Mouse (Mus musculus) bone marrow macrophage, adult 2 months (primary cell): ENCODE measurements around the gene Myo1c. TPM values are rescaled to one million over a fixed set of nuclear protein-coding genes. Genes with fewer than 3 reads are reported as not detected.

Experiments
- H3K27ac ChIP-seq: 2 replicates; pipeline ENCODE4 v1.5.1; 2012; ENCODE audit warnings: low read depth, low read length; ENCODE audit not compliant: insufficient read depth
- H3K4me1 ChIP-seq: 2 replicates; pipeline ENCODE4 v1.6.1; 2012; ENCODE audit warnings: low read length; ENCODE audit not compliant: control insufficient read depth, insufficient read depth
- H3K4me3 ChIP-seq: 2 replicates; pipeline ENCODE4 v1.5.1; 2012; ENCODE audit warnings: mild to moderate bottlenecking, low read length, moderate library complexity; ENCODE audit not compliant: insufficient read depth
- CTCF ChIP-seq: IDR thresholded peaks from 2 replicates; pipeline ENCODE4 v1.5.1; 2012; ENCODE audit warnings: low read depth, mild to moderate bottlenecking, low read length, moderate library complexity
- POLR2A ChIP-seq: IDR thresholded peaks from 2 replicates; pipeline ENCODE4 v1.6.1; 2012; ENCODE audit warnings: mild to moderate bottlenecking, low read depth, low read length, borderline replicate concordance
- polyA plus RNA-seq: library from polyadenylated mRNA; stranded (reverse); fragments of >200 nt; gene quantifications from 2 replicates; pipeline ENCODE4 v1.2.4, GENCODE M21; 2012; ENCODE audit not compliant: missing spikeins, insufficient read depth, insufficient read length

The Myo1c gene
- polyA plus RNA-seq, 1 experiment: 90.4 TPM

DNA sequence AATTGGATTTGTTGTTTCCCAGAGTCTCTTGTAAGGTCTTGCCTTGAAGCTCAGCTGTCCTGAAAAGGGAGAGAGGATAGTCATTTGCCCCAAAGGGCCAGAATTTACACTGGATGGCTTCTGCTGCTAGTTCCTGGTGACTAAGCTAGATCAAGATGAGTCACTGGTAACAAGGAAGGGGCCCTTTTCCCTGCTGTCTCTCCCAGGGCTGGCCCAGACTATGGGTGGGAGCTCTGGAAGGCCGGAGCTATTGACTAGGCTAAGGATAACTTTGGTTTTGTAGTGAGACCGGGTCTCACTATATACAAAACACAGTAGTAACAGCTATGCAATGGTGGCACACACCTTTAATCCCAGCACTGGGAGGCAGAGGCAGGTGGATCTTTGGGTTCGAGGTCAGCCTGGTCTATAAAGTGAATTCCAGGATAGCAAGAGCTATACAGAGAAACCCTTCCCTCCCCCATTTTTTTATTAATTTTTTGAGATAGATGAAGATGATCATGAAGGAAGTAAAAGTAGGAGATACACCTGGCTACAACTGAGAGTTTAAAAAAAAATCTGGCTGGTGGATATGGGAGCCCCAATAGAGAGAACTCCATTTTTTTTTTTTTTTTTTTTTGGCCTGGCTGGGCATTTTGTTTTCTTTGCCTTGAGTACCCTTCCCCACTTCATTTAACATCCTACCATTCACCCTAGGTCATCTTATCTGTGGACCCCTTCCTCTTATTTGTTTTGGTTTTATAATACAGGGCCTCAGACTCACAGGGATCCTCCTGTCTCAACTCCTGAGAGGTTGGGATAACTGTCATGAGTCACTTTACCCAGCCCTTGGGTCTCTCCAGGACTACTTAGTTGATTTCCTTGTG, 27.8 kb downstream of the Myo1c start:
- peaks cover 22% of the 10 kb centered on the region for H3K4me1 ChIP-seq
- H3K27ac ChIP-seq: peak overlapping the region; percentile 65
- TF ChIP-seq CTCF (no peak), POLR2A (no peak)
- peak overlapping the region; percentile 75 for H3K4me3 ChIP-seq

GRCm38 (mm10) chr11:75678747-75679438, 28.6 kb downstream of the Myo1c start, which contains the start of gene Crk:
Gene Crk, plus strand, starts transcription at chr11:75679259.
- TF ChIP-seq CTCF (no peak), POLR2A (no peak)
- Histone ChIP-seq H3K4me3 (peak within 1 kb of the TSS; percentile 94), H3K27ac (peak within 1 kb of the TSS; percentile 88), H3K4me1 (peaks cover 22% of the 10 kb centered on the region)

- Histone ChIP-seq H3K27ac (peak overlapping the region; percentile 88), H3K4me1 (peaks cover 24% of the 10 kb centered on the region), H3K4me3 (peak overlapping the region; percentile 94)
- TF ChIP-seq CTCF: 0 out of 2 replicates have a peak, but pooled peaks have one; percentile 2
- TF ChIP-seq POLR2A: no peak
Observed at GRCm38 (mm10) chr11:75679439-75680171, 29.3 kb downstream of the Myo1c start.

DNA sequence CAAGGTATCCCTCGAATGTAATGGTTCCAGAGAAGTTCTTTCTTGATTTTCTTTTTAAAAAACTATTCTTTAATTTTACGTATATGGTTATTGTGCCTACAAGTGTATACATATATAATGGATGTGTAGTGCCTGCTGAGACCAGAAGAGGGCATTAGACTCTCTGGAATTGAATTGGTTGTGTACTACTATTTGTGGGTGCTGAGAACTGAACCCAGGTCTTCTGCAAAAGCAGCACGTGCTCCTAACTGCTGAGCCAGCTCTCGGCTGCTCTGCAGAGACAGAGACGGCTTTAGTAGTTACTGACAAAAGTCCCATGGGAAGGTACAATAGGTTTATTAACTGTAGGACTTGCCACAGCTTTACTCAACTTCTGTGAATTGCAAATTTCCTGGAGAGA, 34.2 kb downstream of the Myo1c start:
- peaks cover 19% of the 10 kb centered on the region for H3K4me1 ChIP-seq
- no peak overlapping the region for H3K27ac ChIP-seq
- no peak for TF ChIP-seq POLR2A
- TF ChIP-seq CTCF: no peak
- no peak overlapping the region for H3K4me3 ChIP-seq

DNA sequence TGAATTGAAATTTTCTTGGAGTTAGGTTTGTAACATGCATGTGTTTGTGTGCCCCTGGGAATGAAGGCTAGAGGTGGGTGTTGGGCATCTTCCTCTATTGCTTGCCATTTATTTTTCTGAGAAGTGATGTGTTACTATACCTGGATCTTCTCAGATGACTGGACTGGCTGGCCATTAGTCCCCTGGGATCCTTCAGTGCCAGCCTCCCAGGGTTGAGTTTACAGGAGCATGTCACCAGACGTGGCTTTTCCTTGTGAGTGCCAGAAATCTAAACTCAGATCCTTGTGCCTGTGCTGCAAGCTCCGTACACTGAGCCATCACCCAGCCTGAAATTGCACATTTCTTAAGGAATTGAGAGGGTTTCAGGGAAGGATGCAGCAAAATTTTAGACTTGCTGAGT, 34.7 kb downstream of the Myo1c start:
- Histone ChIP-seq H3K4me1 (peaks cover 19% of the 10 kb centered on the region), H3K4me3 (no peak overlapping the region), H3K27ac (no peak overlapping the region)
- TF ChIP-seq CTCF: no peak
- no peak for TF ChIP-seq POLR2A

DNA sequence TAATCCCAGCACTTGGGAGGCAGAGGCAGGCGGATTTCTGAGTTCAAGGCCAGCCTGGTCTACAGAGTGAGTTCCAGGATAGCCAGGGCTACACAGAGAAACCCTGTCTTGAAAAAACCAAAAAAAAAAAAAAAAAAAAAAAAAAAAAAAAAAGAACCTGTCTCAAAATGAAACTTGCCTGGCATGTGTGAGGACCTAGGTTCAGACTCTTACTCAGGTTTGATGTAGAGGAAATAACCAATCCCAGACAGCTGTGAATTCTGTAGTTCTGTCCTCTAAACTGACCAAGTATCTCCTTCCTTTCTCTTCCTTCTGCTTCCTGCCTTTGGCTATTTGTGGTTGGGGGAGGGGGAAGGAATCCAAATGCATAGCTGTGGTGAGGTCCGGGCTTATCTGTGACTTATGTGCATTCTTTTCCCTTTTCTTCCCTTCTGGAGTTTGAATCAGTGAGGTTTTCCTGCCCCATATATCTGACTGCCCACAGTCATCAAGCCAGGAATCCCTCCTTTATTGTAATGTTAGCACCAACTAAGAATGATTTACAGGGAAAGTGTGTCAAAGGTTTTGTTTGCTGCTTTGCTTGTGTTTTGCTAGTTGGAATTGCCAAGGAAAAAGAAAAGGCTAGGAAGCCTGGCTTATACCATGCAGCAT, 37.2 kb downstream of the Myo1c start:
- Histone ChIP-seq H3K4me1 (peaks cover 14% of the 10 kb centered on the region), H3K4me3 (no peak overlapping the region), H3K27ac (no peak overlapping the region)
- TF ChIP-seq CTCF (no peak), POLR2A (no peak)

DNA sequence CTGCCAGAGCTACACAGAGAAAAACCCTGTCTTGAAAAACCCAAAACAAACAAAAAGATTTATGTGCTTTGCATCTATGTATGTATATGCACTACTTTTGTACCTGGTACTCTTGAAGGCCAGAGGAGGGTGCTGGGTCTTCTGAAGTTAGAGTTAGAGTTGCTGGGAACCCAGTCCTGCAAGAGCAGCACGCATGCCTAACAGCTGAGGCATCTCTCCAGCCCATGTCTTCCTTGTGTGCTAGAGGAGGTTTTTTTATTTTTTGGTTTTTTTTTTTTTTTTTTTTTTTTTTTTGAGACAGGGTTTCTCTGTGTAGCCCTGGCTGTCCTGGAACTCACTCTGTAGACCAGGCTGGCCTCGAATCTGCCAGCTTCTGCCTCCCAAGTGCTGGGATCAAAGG, 37.8 kb downstream of the Myo1c start:
- Histone ChIP-seq H3K4me1 (peaks cover 14% of the 10 kb centered on the region), H3K4me3 (no peak overlapping the region), H3K27ac (no peak overlapping the region)
- TF ChIP-seq POLR2A: no peak
- TF ChIP-seq CTCF: no peak

- Histone ChIP-seq H3K4me1 (peaks cover 10% of the 10 kb centered on the region), H3K27ac (no peak overlapping the region), H3K4me3 (no peak overlapping the region)
- TF ChIP-seq CTCF: no peak
- no peak for TF ChIP-seq POLR2A
Observed at GRCm38 (mm10) chr11:75689977-75690376, 39.7 kb downstream of the Myo1c start.

- TF ChIP-seq POLR2A (no peak), CTCF (no peak)
- no peak overlapping the region for H3K27ac ChIP-seq
- H3K4me3 ChIP-seq: no peak overlapping the region
- peaks cover 8% of the 10 kb centered on the region for H3K4me1 ChIP-seq
Observed at GRCm38 (mm10) chr11:75691047-75691446, 40.7 kb downstream of the Myo1c start.
